Mouse (Mus musculus) frontal cortex, postnatal 10 days (tissue): ENCODE data around the gene Adcy5.

Experiments
- DNase-seq, 2 experiments: peaks; one replicate each; pipeline ENCODE4 v3.0.0; 2022; ENCODE audit warnings: low spot score in 2 of 2, mixed read lengths in 1 of 2

Gene Adcy5

DNA sequence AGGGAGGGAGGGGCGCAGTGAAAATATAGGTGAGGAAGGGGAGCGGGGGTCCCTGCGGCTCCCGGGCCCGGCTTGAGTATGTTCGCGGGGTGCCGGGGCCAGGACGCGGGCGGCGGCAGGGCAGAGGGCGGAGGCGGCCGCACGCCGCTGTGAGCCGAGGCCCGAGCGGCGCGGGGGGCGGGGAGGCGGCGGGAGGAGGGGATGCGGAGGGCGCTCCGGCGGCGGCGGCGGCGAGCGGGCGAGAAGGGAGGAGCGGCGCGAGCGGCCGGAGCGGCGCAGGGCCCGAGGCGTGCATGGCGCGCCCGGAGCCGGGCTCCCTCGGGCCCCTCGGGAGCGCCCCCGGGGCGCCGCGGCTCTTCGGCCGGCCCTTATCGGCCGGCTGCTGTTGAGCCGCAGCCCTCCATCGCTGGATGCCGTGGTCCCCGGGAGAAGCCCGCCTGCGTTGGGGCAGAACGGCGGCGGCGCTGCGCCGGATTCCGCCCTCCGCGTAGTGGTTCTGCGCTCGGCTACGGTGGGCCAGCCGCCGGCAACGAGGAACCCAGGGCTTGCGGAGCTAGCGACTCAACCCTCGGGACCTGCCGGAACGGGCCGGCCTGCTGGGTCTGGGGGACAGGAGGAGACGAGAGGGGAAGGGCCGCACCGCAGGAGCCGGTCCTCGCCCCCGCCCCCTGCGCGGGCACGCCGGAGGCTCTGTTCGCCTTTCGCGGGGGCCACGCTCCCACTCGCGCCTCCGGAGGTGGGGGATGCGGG is at the start of gene Adcy5:
Gene Adcy5 (plus strand): TSS at position 237 of the 750 bp plus-strand sequence.
- peak in 1 of 2 experiments; percentile 52 for DNase-seq

DNA sequence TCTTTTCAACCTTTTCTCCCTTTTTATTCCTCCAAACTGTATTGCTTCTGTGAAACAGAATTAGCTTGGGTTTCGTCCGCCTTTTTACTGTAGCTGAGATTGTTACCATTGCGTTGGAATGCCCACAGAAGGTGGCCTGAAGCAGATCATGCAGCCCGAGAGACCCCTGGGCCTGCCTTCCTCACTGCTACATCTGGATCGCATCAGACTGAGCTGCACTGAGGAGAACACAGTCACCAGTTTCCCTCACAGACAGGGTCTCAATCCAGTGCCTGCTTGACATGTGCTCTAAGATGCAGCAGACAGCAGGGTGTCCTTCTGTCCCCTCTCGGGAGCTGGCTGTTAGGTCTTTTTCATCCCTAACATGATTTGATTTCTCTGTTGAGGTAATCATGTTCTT is 46.7 kb upstream of the Adcy5 start:
- no peak for DNase-seq

DNA sequence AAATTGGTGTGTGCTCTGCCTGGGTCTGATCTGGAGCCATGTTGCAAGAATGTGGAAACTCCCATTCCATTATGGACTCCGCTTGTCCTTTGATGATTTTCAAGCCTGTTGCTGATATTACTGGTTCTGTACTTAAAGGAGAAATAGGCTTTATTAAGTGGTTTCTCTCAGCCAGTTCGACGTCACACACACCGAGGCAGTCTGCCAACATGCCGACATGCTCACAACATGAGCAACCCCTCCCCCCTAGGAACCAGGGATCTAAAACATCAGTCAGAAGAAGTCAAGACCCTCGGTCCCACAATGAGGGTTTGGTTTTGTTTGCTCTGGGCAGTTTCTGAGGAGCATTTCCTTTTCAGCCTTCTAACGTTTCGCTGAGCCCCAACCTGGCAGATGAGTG is 45.5 kb upstream of the Adcy5 start:
- no peak for DNase-seq

DNA sequence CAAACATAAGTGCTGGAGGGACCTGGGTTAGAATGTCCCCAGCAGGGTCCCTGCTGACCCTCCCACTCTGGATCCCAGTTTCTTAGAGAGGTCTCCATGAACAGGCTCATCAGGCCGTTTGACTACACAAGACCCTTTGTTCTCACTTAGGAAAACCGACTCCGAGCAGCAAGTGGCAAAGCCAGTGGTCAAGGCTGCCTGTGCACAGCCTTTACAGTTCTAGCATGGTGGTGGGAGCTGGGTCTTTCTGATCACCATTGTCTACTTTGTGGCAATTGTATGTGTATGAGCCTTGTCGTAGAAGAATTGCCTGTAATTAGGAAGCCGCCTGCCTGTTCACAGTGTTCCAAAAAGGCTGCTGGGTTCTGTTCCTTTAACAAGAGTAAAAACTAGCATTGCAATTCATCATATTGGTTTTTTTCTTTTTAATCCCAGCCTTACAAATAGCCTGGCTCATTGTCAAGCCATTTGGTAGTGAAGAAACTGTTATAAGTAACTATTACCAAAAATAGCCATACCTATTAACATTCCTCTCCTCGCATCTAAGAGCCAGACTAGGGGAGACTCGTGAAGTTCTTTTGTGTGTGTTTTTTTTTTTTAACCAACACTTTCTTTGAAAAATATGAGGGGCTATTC is 44.9 kb upstream of the Adcy5 start:
- no peak for DNase-seq

DNA sequence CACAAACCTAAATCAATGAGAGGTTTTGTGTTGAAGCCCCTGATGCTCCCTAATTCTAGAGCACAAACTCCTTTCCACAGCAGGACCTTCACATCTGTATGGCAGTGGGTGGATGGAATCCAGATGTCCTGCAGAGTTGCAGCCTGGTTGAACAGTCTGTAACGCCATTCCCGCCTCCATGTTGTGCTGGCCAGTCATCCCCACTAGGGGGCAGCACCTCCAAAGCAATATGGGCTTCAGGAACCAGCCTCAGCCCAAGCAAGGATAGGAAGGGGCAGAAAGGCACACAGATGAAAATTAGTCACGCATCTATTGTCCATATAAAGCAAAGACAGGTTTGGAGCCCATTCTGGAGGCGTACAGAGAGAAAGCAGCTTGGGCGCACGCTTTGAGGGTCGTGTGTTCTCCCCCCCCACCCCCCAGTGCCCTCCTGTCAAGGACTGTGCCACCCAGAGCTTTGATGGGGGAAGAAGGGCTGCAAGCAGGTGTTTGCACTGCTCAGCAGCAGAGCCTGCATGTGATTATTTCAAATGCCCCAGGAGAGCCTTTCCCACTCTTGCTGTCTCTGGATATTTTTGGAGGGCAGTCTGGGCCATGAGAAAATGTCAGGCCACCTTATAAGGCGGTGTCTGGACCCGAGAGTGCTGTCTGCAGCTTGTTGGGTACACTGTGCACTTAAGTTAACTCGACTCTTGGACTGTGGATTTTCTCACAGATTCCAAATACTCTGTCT is 44.1 kb upstream of the Adcy5 start:
- DNase-seq, result peak; percentile 65 to 84

DNA sequence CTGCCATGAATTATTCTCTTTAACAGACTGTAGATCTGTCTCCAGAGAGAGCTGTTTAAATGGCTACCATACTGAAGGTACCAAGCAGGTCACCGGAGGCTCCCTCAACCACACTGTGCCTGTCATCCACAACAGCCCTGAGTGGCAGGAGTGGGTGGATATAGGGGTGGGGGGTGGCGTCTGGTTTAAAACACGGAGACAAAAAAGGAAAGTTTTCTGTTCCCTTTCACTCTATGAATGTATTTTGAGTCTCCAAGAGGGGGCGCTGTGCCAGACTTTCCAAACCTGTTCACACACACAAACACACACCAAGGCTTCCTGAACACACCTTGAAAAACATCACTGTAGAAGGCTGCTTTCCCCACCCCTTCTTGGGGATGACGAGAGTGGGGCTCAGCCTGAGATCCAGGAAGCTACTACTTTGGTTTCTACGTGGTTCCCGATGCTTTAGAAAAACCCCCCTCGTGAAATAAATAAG is 43.5 kb upstream of the Adcy5 start:
- peak in 1 of 2 experiments; percentile 37 for DNase-seq

DNA sequence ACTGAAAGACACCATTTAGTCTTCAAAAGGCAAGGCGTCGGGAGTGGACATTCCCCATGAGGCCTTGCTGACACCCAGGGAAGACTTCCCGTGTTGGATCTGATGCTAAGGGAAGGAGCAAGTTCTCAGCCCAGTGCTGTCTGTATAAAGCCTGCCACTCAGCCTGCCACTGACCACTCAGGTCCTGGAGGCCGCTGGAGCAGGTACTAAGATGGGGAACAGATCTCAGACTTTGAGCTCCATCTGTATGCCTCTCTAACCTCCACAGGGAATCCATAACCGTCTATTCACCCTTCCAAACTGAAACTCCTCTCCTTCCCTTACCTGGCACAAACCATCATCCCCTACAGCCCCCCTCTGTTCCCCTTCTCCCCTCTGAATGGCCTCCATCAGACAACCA is 41.2 kb upstream of the Adcy5 start:
- DNase-seq, result no peak

DNA sequence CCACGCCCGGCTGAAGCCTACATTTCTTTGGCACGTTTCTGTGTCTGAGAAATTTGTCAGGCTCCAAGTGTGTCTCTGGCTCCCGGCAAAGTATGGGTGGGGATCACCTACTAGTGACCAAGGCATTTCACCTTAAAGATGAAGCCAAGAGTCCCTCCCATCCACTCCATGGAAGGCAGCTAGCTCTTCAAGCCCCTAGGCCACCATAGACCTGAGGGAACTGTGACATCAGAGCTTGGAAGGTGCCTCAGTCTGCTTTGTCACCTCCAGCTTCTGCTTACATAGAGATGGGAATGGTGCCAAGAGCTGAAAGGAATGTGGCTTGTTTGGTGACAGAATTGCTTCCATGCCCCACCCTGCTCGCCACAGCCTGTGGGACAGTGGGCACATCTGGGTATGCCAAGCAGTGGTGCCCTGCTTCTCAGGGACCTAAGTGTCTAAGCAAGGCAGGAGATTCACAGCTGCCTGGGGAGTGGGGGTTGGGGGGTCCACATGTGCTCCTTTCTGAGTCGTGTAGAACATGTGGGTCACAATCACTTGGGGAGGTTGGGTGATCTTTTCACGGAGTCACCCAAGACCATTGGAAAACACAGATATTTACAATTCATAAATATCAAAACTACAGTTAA is 38.2 kb upstream of the Adcy5 start:
- no peak for DNase-seq

DNA sequence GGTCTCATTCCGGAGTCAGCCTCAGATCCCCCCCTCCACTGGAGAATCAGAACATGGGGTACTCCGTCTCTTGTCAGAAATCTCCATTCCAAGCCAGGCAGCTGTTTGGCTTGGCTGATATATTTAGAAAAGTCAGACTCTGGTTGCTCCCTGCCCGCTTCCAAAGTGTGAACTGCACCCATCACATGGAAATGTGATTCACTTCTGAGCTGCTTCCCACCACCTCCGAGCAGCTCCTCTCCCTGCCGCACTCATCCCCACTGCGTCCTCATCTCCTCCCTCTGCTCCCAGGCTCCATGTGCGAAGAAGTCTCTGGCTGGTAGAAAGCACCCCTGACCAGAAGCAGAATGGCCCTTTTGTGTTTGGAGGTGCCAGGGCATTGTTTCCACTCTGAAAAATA is 37.2 kb upstream of the Adcy5 start:
- DNase-seq, result no peak

DNA sequence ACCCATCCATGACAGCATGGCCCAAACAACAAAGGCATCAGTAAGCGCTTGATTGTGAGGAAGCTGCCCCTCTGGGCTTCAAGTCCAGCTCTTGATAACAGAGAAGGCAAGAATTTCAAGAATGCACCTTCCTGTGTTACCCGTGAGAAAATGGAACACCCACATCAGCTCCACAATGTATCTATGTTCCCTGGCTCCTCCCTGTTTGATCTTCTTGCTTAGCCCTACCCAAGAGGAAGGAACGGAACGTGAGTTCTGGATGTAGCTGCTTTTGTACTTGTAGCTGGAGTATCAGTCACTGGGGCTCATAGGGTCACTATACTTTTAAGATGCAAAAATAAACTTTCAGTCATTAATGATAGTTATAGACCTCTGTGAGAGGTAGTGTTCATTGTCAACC is 34.1 kb upstream of the Adcy5 start:
- DNase-seq, result no peak

DNA sequence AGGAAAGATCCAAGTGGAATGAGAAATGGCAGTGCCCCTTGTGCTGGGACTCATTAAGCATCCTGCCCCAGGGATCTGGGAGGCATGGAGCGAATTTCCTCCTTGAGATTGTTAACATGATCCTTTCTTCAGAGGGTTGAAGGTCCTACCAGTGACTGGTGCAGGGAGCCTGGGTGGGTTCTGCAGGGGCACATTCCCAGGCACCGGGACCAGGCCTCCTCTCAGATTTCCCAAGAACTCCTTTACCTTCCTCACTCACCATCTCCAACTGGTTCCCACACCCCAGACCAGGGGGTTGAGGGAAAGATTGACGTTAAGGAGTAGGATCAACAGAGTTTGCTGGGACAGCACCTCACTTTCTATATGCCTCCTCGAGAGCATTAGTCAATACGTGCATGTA is 27.4 kb upstream of the Adcy5 start:
- no peak for DNase-seq

DNA sequence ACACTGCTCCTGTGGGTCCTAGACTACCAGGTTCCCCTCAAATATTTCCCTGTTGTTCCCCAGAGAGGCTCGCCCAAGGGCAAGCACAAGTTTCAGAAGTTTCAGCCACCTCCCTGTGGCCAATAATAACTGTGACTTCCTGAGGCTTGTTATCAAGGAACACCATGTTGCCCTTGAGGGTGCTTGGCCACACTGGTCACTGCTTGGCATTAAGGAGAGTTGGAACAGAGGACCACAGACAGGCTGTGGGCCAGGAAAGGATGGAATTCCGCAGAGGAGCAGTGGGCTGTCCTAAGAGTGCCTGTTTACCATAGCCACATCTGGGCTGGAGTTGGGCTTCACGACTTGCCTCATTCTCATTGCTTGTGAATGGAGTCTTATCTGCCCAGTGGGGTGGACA is 24.5 kb upstream of the Adcy5 start:
- DNase-seq, result no peak

DNA sequence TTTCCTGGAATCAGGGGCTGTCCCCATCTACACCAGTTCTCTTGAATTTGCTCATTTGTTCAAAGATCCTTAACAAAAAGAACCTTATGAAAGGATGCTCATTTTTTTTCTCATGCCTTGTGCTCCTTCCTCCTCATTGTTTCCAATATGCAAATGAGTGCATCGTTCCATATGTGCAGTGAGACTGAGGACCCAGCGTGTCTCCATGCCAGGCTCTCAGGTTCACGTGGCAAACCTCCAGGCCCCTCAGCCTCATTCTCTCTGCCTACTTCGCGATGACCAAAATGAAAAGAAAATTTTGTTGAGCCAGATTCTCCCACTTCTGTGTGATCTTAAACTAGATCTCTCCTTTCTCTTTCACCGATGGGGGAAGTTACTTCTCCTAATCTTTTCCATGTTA is 15.3 kb upstream of the Adcy5 start:
- DNase-seq, result no peak

DNA sequence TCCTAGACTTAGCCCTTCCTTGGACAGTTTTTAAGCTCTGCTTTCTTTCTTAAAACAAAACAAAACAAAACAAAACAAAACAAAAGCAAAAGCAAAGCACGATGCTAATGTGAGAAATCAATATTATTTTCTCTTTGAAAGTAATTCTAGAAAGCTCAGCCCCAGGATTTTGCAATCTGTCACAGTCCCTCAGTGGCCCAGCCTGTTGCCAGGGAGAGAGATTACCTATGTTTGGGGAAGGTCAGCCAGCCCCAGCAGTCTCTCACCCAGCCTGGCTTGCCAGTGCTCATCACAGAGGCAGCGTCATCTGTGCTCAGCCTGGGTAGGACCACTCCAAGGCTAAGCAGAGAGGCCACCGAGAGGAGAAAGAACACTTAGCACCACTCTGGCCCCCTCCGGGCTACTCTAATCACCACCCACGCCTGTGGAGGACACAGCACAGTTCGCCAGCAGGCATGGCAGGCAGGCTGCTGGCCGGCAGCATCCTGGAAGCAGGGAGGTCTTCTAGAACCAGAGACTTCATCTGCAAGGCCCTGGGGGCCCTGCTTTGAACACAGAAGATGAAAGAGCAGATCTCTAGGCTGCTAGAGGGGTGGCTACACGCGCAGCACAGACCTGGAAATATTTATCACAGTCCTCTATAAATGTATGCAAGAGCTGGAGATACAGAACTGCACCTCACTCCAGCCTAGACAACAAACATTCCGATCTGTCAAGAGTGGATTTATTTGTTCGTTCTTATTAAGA is 14.6 kb upstream of the Adcy5 start:
- no peak for DNase-seq

DNA sequence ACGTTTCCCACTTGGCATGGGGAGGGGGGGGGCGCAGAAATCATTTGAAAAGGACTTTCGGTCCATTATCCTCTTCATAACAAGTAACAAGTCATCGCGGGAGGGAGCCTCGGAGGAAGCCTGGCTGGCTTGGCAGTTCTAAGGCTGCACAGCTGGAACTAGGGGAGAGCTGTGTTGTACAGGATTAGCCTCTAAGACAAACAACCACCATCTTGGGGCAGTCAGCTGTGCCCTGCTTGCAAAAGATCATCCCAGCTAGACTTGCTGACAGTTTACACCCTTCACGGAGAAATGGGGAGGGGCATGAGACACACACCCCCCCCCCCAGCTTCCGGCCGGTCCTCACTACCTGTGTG is 14.1 kb upstream of the Adcy5 start:
- no peak for DNase-seq

DNA sequence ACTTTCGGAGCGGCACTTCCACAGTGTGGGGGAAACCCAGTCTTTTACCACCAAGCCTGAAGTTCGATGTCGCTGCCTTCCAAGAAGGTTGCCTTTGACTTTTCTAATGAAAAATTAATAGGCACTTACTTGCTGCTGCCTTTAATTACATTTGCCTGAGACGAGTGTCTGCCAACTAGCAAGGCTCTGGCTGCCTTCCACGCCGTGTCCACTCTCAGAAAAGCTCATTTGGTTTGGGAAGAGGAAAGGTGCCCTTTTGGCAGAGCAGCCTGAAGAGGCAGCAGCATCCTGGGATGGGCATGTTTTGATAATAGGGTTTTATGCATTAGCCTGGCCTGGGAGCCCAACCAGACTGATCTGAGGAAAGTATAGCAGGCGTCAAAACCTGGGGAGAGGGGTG is 12.8 kb upstream of the Adcy5 start:
- no peak for DNase-seq

DNA sequence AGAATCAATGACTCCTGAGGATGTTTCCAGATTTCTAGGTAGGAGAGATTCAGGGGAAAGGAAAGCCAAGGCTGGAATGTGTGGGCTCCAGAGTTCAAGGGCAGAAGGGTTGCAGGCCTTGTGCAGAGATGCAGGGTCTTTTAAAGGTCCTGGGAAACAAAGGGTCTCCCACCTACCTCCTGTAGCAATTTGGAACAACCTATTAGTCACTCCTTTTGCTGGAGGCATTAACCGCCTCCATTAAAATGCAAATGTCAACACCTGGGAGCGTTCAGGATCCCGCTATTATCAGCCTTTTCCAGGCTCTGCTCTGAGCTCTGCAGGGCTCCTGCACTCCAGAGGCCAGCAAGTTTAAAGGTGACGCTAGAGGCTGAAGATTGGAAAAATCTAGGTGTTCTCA is 8.5 kb upstream of the Adcy5 start:
- no peak for DNase-seq

DNA sequence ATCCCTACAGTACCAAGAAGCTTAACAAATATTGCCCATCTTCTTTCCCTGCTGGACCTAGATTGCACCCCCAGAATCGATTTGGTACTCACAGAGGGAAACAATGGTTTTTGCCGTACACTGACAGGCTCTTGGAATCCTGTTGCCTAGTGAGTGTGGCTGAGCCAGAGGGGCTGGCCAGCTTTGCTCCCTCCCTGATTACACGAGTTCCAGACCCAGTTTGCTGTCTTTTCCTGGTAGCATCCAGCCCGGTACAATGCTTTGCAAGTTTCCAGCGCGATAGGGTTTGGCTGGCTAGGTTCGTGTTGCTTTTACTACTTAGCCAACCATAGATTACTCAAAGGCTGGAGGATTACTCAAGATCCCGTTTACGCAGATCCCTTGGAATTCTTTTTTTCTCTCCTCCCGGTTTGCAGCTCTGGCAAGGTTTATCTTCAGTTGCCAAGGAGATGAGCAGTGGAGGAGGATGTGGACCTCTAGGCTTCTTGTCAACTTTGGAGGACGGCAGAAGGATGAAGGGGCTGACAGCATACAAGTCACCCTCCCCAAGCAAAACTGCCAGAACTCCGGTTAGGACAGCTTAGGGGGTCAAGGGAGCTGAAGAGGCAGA is 1.4 kb upstream of the Adcy5 start:
- no peak for DNase-seq

DNA sequence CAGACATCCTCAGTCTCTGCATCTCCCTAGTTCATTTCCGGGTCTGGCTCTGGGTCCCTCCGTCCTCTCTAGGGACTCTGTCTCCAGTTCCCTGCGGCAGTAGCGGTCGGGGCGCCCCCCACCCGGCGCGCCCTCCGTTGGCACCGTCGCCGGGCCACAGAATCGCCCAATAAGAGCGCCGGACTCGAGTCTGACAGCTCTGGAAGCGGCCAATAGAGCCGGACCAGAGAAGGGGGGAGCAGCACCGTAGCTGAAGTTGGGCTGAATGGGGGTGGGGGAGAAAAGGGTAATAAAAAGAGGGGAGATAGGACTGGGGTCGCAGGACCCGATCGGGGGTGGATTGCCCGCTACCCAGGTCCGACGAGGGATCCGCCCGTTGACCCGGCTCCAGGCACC is 434 bp upstream of the Adcy5 start:
- DNase-seq, result peak; percentile 51 to 69

DNA sequence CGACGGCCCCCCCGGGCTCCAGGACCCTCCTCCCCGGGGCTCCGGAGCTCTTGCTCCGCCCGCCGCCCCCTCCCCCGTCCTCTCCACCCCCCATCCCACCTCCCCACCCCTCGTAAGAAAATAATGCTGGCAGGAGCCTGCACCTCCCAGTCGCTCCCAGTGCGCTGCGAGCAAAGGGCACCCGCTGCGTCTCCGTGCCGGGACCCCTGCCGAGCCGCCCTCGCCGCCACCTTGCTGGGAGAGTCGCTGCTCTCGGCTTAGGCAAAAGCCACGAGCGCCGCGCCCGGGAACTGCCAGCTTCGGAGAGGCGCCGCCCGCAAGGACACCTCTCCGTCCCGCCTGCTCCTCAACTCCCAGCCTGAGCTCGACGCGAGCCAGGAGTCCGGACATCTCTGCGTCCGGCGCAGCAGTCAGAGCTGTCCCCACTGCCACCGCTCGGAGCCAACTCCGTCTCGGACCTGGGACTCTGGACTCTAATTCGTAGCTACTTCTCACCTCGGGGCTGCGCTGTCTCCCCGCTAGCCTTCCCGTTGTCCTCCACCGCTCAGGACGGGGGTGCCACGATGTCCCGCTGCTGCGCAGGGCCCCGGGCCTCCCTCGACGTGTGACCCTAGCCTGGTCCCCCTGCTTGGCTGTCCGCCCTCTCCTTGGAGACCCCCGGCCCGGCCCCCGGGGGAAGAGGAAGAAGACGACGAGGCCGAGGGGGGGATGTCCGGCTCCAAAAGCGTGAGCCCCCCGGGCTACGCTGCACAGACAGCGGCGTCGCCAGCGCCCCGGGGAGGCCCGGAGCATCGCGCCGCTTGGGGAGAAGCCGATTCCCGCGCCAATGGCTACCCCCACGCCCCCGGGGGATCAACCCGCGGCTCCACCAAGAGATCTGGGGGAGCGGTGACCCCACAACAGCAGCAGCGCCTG is 971 bp downstream of the Adcy5 start:
- peak in 1 of 2 experiments; percentile 59 for DNase-seq
